Mouse (Mus musculus) forebrain, embryonic 16.5 days (tissue): ENCODE measurements at regions not wholly inside any gene's neighbourhood (a gene's known extent, or its start where the extent isn't known, plus 50 kb on each side); places are given as distances from the start of the nearest gene placed in this dataset.
A peak's percentile ranks its signal among the peaks of the same experiment; 100 is the strongest.

Experiments
- ATAC-seq: fragments of 200-750 bp; cut with Nextera tagmentation; 2 replicates; pipeline ENCODE4 v1.8.0; 2017; ENCODE audit warnings: mild to moderate bottlenecking, moderate library complexity
- H3K27ac ChIP-seq: fragments of 300-500 bp; sonication (generic); 2 replicates; pipeline ENCODE4 v1.5.1; 2014; ENCODE audit warnings: low read length, control low read depth
- H3K27me3 ChIP-seq: fragments of 300-500 bp; sonication (generic); replicated peaks from 2 replicates; pipeline ENCODE4 v1.6.1; 2014; ENCODE audit warnings: low read length; ENCODE audit not compliant: control insufficient read depth, insufficient read depth
- H3K36me3 ChIP-seq: fragments of 300-500 bp; sonication (generic); 2 replicates; pipeline ENCODE4 v1.6.1; 2014; ENCODE audit not compliant: control insufficient read depth, insufficient read depth
- H3K4me1 ChIP-seq: fragments of 300-500 bp; sonication (generic); replicated peaks from 2 replicates; pipeline ENCODE4 v1.6.1; 2014; ENCODE audit warnings: low read length; ENCODE audit not compliant: control insufficient read depth, insufficient read depth
- H3K4me2 ChIP-seq: fragments of 300-500 bp; sonication (generic); 2 replicates; pipeline ENCODE4 v1.6.1; 2014; ENCODE audit warnings: mild to moderate bottlenecking, low read length, control low read depth
- H3K4me3 ChIP-seq: fragments of 300-500 bp; sonication (generic); replicated peaks from 2 replicates; pipeline ENCODE4 v1.5.1; 2014; ENCODE audit warnings: mild to moderate bottlenecking, low read length, control low read depth
- H3K9ac ChIP-seq: fragments of 300-500 bp; sonication (generic); replicated peaks from 2 replicates; pipeline ENCODE4 v1.6.1; 2014; ENCODE audit warnings: low read depth, low read length, control low read depth
- H3K9me3 ChIP-seq: fragments of 300-500 bp; sonication (generic); 2 replicates; pipeline ENCODE4 v1.6.1; 2016; ENCODE audit warnings: low read length; ENCODE audit not compliant: control insufficient read depth
- WGBS: fragments of 180-500 bp; shearing (Covaris S2); extraction: QIAGEN DNeasy Blood & Tissue Kit; methylation state at CpG from one replicate; pipeline ENCODE4 v1.1.7; 2014; 5-methylcytosine and 5-hydroxymethylcytosine counted together

GRCm38 (mm10) chr16:39229501-39229900, 337.0 kb downstream of the Igsf11 start:
- no peaks in the 10 kb centered on the region for H3K9me3 ChIP-seq
- H3K4me2 ChIP-seq = no peak overlapping the region
- H3K4me1 ChIP-seq = peaks cover 22% of the 10 kb centered on the region
- H3K27me3 ChIP-seq = no peaks in the 10 kb centered on the region
- peak; percentile 90 for ATAC-seq
- H3K27ac ChIP-seq = 0 out of 2 replicates have a peak overlapping the region, but pooled peaks have one; percentile 34
- no peak overlapping the region for H3K9ac ChIP-seq
- no peak overlapping the region for H3K4me3 ChIP-seq
- no peaks in the 10 kb centered on the region for H3K36me3 ChIP-seq
- 34% methylated on average over 7 of the region's 7 CpGs for WGBS

GRCm38 (mm10) chr16:39230439-39230838, 338.0 kb downstream of the Igsf11 start:
- ATAC-seq = no peak
- Histone ChIP-seq H3K4me2 (no peak overlapping the region), H3K27ac (no peak overlapping the region), H3K36me3 (no peaks in the 10 kb centered on the region), H3K4me1 (peaks cover 22% of the 10 kb centered on the region), H3K9me3 (no peaks in the 10 kb centered on the region), H3K27me3 (no peaks in the 10 kb centered on the region), H3K4me3 (no peak overlapping the region), H3K9ac (no peak overlapping the region)
- WGBS = 8% methylated on average over 3 of the region's 3 CpGs

GRCm38 (mm10) chr16:39234290-39234689, 341.8 kb downstream of the Igsf11 start:
- H3K9me3 ChIP-seq = no peaks in the 10 kb centered on the region
- no peak overlapping the region for H3K4me3 ChIP-seq
- no peak overlapping the region for H3K4me2 ChIP-seq
- H3K36me3 ChIP-seq = no peaks in the 10 kb centered on the region
- no peak overlapping the region for H3K27ac ChIP-seq
- ATAC-seq = no peak
- WGBS = 82% methylated on average over 2 of the region's 2 CpGs
- H3K4me1 ChIP-seq = peaks cover 14% of the 10 kb centered on the region
- no peaks in the 10 kb centered on the region for H3K27me3 ChIP-seq
- no peak overlapping the region for H3K9ac ChIP-seq

GRCm38 (mm10) chr16:39273490-39273889, 381.0 kb downstream of the Igsf11 start:
- no peaks in the 10 kb centered on the region for H3K4me1 ChIP-seq
- H3K4me3 ChIP-seq = no peak overlapping the region
- no peaks in the 10 kb centered on the region for H3K9me3 ChIP-seq
- ATAC-seq = no peak
- 85% methylated on average over 2 of the region's 2 CpGs for WGBS
- no peak overlapping the region for H3K4me2 ChIP-seq
- H3K27ac ChIP-seq = no peak overlapping the region
- H3K27me3 ChIP-seq = no peaks in the 10 kb centered on the region
- H3K9ac ChIP-seq = no peak overlapping the region
- no peaks in the 10 kb centered on the region for H3K36me3 ChIP-seq

- H3K27ac ChIP-seq = no peak overlapping the region
- no peak overlapping the region for H3K4me3 ChIP-seq
- H3K9ac ChIP-seq = no peak overlapping the region
- peaks cover 5% of the 10 kb centered on the region; the same call in 1 of the 2 replicates for H3K4me1 ChIP-seq
- no peaks in the 10 kb centered on the region for H3K36me3 ChIP-seq
- peak; percentile 76 for ATAC-seq
- H3K27me3 ChIP-seq = no peaks in the 10 kb centered on the region
- no peak overlapping the region for H3K4me2 ChIP-seq
- 4% methylated on average over 2 of the region's 2 CpGs for WGBS
- H3K9me3 ChIP-seq = no peaks in the 10 kb centered on the region
These were observed 392.0 kb downstream of the Igsf11 start for GRCm38 (mm10) chr16:39284484-39284883.

DNA sequence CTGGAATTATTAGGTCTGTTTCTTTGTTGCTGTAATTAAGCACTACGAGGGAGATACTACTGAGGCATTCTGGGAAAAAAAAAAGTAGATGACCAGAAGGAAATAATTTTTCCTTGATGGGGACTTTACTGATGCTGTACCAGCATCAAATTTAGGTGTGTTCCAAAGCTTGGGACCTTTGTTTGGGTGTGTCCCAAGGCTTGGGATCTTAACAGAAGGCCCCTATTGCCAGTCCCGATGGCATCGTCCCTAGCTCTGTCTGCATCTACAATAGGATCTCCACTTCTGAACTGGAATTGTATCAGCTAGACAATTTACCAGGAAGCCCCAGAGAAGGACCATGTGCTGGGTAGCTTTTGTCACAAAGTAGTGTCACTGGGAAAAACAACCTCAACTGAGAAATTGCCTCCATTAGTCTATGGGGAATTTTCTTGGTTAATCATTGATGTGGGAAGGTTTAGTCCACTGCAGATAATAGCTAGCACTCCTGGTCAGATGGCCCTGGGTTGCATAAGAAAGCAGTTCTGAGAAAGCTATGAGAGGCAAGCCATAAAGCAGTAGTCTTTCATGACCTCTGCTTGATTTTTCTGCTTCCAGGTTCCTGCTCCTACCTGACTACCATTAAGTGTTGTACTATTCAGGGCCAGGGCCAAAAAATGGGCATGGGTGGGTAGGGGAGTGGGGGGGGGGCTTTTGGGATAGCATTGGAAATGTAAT, 392.7 kb downstream of the Igsf11 start:
- H3K4me2 ChIP-seq = no peak overlapping the region
- no peaks in the 10 kb centered on the region for H3K36me3 ChIP-seq
- no peak for ATAC-seq
- H3K27ac ChIP-seq = no peak overlapping the region
- no peaks in the 10 kb centered on the region for H3K9me3 ChIP-seq
- peaks cover 5% of the 10 kb centered on the region; the same call in 1 of the 2 replicates for H3K4me1 ChIP-seq
- WGBS = 59% methylated on average over 3 of the region's 3 CpGs
- H3K4me3 ChIP-seq = no peak overlapping the region
- H3K9ac ChIP-seq = no peak overlapping the region
- no peaks in the 10 kb centered on the region for H3K27me3 ChIP-seq

GRCm38 (mm10) chr16:39286797-39287565, 394.5 kb downstream of the Igsf11 start:
- Histone ChIP-seq H3K9me3 (no peaks in the 10 kb centered on the region), H3K27me3 (no peaks in the 10 kb centered on the region), H3K4me3 (no peak overlapping the region), H3K4me1 (peaks cover 5% of the 10 kb centered on the region; the same call in 1 of the 2 replicates), H3K9ac (no peak overlapping the region), H3K36me3 (no peaks in the 10 kb centered on the region), H3K4me2 (no peak overlapping the region), H3K27ac (no peak overlapping the region)
- ATAC-seq = peak; percentile 86
- WGBS = 4% methylated on average over 8 of the region's 8 CpGs

GRCm38 (mm10) chr16:39298856-39299255, 406.4 kb downstream of the Igsf11 start:
- Histone ChIP-seq H3K9ac (no peak overlapping the region), H3K4me1 (peaks cover 12% of the 10 kb centered on the region), H3K27me3 (no peaks in the 10 kb centered on the region), H3K4me3 (no peak overlapping the region), H3K27ac (no peak overlapping the region), H3K4me2 (no peak overlapping the region), H3K36me3 (no peaks in the 10 kb centered on the region), H3K9me3 (no peaks in the 10 kb centered on the region)
- ATAC-seq = no peak
- 62% methylated on average over 3 of the region's 3 CpGs for WGBS

- Histone ChIP-seq H3K9me3 (no peaks in the 10 kb centered on the region), H3K27me3 (no peaks in the 10 kb centered on the region), H3K27ac (peak overlapping the region; percentile 66), H3K4me1 (peaks cover 12% of the 10 kb centered on the region), H3K4me2 (peak overlapping the region; percentile 4; the same call in 1 of the 2 replicates), H3K4me3 (no peak overlapping the region), H3K36me3 (no peaks in the 10 kb centered on the region), H3K9ac (no peak overlapping the region)
- 4% methylated on average over 1 of the region's 1 CpGs for WGBS
- peak; percentile 99 for ATAC-seq
These were observed 410.5 kb downstream of the Igsf11 start for GRCm38 (mm10) chr16:39302902-39303361.
